Mouse (Mus musculus) Patski (cell line): ENCODE measurements around the gene 1700008P02Rik. TPM values are rescaled to one million over a fixed set of nuclear protein-coding genes. Genes with fewer than 3 reads are reported as not detected.
"Not testable (repeated sequence)": the region's sequence is repeated elsewhere in the genome, so short reads cannot be mapped to it uniquely, and the experiment has no call there.

Source experiments
- ATAC-seq: fragments of 100-300 bp; one replicate; pipeline ENCODE4 v1.8.0; 2021
- CTCF ChIA-PET: fragments of 350-600 bp; sonication (Branson Sonifier 250); formaldehyde crosslinking; loops from one replicate; lab custom pipeline; 2022; ENCODE audit warnings: inconsistent platforms; lab: Charles Lee
- POLR2A ChIA-PET: fragments of 350-600 bp; sonication (Branson Sonifier 250); formaldehyde crosslinking; loops from one replicate; lab custom pipeline; 2022; ENCODE audit warnings: antibody characterized with exemption, inconsistent platforms; lab: Charles Lee
- DNase-seq: peaks from one replicate; pipeline ENCODE4 v3.0.0-alpha.2; 2011; ENCODE audit warnings: low read depth, low spot score
- H3K27me3 ChIP-seq: fragments of 371-371 bp; one replicate; pipeline ENCODE4 v1.5.1; 2021
- CTCF ChIP-seq: fragments of 100-300 bp; IDR thresholded peaks from one replicate; pipeline ENCODE4 v1.5.1; 2021
- in situ Hi-C: fragments of 300-500 bp; cut with MboI; formaldehyde crosslinking; loops from 3 replicates; pipeline ENCODE4 v1.11.1; 2018; ENCODE audit warnings: low pct_unique_long_range_greater_than_20kb, mixed read lengths
- polyA plus RNA-seq: library from polyadenylated mRNA; unstranded; gene quantifications from one replicate; pipeline ENCODE4 v1.2.3, GENCODE M21; 2021

1700008P02Rik gene
- polyA plus RNA-seq = not detected

DNA sequence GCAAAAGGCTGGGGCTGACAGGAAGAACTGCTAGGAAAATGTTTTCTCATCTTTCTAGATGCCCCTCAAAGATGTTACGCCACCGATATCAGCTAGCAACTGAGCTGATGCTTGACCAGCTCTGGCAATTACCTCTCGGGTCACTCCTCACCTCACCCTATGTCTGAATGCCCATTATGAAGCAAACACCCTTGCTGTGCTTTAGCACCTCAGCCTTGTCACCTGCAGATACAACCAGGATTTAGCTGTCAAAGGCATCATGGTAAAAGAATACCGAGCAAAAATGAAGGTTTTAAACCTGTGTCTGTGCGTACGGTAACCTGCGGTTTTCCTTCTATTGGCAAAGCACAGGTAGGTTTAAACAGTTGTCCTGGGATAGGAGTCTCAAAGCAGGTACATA, at the start of gene 1700008P02Rik:
Gene 1700008P02Rik (minus strand): TSS at position 101 of the 400 bp plus-strand sequence.
- POLR2A ChIA-PET = no interaction called here
- DNase-seq (no peak), ATAC-seq (no peak)
- no peaks in the 10 kb centered on the region for H3K27me3 ChIP-seq
- CTCF ChIA-PET = no interaction called here
- in situ Hi-C loops = no loop called here
- no peak for TF ChIP-seq CTCF

DNA sequence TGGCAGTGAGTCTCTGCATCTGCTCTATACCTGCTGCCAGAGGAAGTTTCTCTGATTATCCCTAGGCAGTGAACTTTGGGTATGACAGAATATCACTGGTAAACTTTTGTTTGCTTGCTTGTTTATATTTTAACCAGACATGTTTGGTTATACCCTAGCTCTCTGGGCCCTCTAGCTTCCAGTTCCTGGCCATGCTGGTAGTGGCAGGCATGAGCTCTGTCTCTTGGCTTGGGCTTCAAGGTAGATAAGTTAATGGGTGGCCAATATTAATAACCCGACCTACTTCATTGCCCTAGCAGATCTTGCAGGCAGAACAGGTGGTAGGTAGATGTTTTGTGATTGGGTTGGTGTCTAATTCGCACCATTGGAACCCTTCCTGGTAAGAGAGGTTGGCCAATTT, 29.2 kb upstream of the 1700008P02Rik start:
- DNase-seq (no peak), ATAC-seq (no peak)
- ChIA-PET POLR2A (no interaction called here), CTCF (no interaction called here)
- in situ Hi-C loops = no loop called here
- no peaks in the 10 kb centered on the region for H3K27me3 ChIP-seq
- no peak for TF ChIP-seq CTCF

DNA sequence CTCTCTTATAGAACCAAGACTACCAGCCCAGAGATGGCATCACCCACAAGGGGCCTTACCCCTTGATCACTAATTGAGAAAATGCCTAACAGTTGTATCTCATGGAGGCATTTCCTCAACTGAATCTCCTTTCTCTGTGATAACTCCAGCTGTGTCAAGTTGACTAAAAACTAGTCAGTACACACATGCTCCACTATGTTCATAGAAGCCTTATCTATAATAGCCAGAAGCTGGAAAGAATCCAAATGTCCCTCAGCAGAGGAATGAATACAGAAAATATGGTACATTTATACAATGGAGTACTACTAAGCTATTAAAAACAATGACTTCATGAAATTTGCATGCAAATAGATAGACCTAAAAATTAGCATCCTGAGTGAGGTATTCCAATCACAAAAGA, 17.9 kb upstream of the 1700008P02Rik start:
- CTCF ChIA-PET, POLR2A ChIA-PET, in situ Hi-C loops, DNase-seq, H3K27me3 ChIP-seq, ATAC-seq: not testable (repeated sequence)

DNA sequence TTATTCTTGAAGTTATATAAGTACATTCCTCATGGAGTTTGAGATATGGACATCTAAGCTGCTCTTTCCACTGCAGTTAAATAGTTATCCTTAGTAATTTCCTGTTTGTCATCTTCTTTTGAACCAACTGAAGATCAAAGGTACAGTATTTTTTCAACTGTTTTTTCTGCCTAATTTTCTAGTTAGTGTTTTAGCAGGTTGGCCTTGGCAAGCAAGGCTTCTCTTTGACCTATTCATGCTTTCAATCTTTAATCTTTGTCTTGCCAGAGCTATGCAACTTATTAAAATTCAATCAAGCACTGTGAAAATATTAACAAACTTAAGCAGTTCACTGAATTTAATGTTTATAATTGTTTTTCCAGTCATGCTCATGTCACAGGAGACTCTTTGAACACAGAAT, 14.0 kb upstream of the 1700008P02Rik start:
- ChIA-PET CTCF (no interaction called here), POLR2A (no interaction called here)
- DNase-seq = no peak
- no peaks in the 10 kb centered on the region for H3K27me3 ChIP-seq
- no peak for TF ChIP-seq CTCF
- ATAC-seq = no peak
- in situ Hi-C loops = no loop called here

DNA sequence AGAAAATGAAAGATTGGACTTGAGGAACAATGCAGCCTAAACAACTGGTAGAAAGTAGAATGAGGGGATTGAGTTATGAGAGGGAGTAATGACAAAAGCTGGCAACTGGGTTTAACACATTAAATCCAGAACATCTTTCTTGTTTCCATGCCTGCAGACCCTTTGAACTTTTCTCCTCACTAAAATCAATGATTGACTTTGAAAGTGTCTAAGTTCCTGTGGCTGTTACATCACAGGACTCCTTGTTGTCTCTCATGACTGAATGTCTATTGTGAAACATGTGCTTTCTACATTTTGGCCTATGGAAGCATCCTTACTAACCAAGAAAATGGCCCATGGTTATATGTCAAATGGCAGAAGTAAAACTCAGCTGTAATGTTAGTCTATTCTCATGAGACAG, 2.4 kb downstream of the 1700008P02Rik start:
- DNase-seq (no peak), ATAC-seq (no peak)
- TF ChIP-seq CTCF = no peak
- ChIA-PET CTCF (no interaction called here), POLR2A (no interaction called here)
- in situ Hi-C loops = no loop called here
- H3K27me3 ChIP-seq = no peaks in the 10 kb centered on the region
